Mouse (Mus musculus) stomach, embryonic 15.5 days (tissue): ENCODE results near the gene Adam17. TPM values are rescaled to one million over a fixed set of nuclear protein-coding genes. Genes with fewer than 3 reads are reported as not detected.
A peak's percentile ranks its signal among the peaks of the same experiment; 100 is the strongest.

Experiments used
- ATAC-seq: fragments of 200-750 bp; cut with Nextera tagmentation; 2 replicates; pipeline ENCODE4 v1.8.0; 2017; ENCODE audit warnings: low read depth, moderate number of reproducible peaks, moderate TSS enrichment; ENCODE audit not compliant: insufficient read depth, low FRiP score
- H3K27ac ChIP-seq: fragments of 300-500 bp; sonication (generic); 2 replicates; pipeline ENCODE4 v1.5.1; 2015; ENCODE audit warnings: mild to moderate bottlenecking, inconsistent platforms
- H3K27me3 ChIP-seq: fragments of 300-500 bp; sonication (generic); replicated peaks from 2 replicates; pipeline ENCODE4 v1.6.1; 2015; ENCODE audit warnings: inconsistent platforms
- H3K36me3 ChIP-seq: fragments of 300-500 bp; sonication (generic); 2 replicates; pipeline ENCODE4 v1.6.1; 2015; ENCODE audit warnings: inconsistent platforms
- H3K4me1 ChIP-seq: fragments of 300-500 bp; sonication (generic); 2 replicates; pipeline ENCODE4 v1.6.1; 2015; ENCODE audit warnings: inconsistent platforms
- H3K4me2 ChIP-seq: fragments of 300-500 bp; sonication (generic); 2 replicates; pipeline ENCODE4 v1.6.1; 2015; ENCODE audit warnings: mild to moderate bottlenecking, inconsistent platforms
- H3K4me3 ChIP-seq: fragments of 300-500 bp; sonication (generic); replicated peaks from 2 replicates; pipeline ENCODE4 v1.5.1; 2015; ENCODE audit warnings: inconsistent platforms
- H3K9ac ChIP-seq: fragments of 300-500 bp; sonication (generic); 2 replicates; pipeline ENCODE4 v1.6.1; 2015; ENCODE audit warnings: inconsistent platforms
- H3K9me3 ChIP-seq: fragments of 300-500 bp; sonication (generic); 2 replicates; pipeline ENCODE4 v1.6.1; 2016; ENCODE audit warnings: inconsistent platforms
- WGBS: fragments of 180-500 bp; shearing (Covaris S2); methylation state at CpG from one replicate; pipeline ENCODE4 v1.1.7; 2015; 5-methylcytosine and 5-hydroxymethylcytosine counted together
- polyA plus RNA-seq: library from polyadenylated mRNA; unstranded; fragments of >200 nt; fragmentation: Nextera tagmentation; extraction: Ambion mirVana; gene quantifications from 2 replicates; pipeline ENCODE4 v1.2.1, GENCODE M21; 2015

The Adam17 gene
- polyA plus RNA-seq, 1 experiment from 2014 or later, result 37.2 TPM

GRCm38 (mm10) chr12:21322856-21323255, 50.6 kb downstream of the Adam17 start:
- Histone ChIP-seq H3K9ac (no peak overlapping the region), H3K4me3 (no peak overlapping the region), H3K36me3 (peaks cover 13% of the 10 kb centered on the region), H3K4me2 (no peak overlapping the region), H3K27me3 (no peaks in the 10 kb centered on the region), H3K4me1 (no peaks in the 10 kb centered on the region), H3K27ac (no peak overlapping the region), H3K9me3 (no peaks in the 10 kb centered on the region)
- ATAC-seq, result no peak
- WGBS, result 86% methylated on average over 9 of the region's 9 CpGs

DNA sequence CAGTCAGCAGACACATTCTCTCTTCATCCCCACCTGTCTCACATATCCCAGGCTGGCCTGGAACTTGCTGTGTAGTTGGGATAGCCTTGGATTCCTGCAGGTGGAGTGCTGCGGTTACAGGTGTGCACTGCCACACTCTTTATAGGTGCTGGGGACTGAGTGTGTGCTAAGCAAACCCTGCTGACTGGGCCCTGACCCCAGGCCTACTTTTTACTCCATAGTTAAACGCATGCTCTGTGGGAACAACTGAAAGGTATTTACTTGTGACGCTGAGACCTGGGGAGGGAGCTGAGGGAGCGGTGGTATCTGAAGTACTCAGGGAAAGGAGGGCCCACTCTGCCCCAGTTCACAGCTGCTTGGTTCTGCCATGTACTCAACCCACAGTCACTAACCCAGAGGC, 51.1 kb downstream of the Adam17 start:
- no peak overlapping the region for H3K27ac ChIP-seq
- H3K36me3 ChIP-seq, result peaks cover 13% of the 10 kb centered on the region
- no peak for ATAC-seq
- no peaks in the 10 kb centered on the region for H3K4me1 ChIP-seq
- no peaks in the 10 kb centered on the region for H3K9me3 ChIP-seq
- WGBS, result 83% methylated on average over 4 of the region's 4 CpGs
- no peak overlapping the region for H3K4me2 ChIP-seq
- H3K27me3 ChIP-seq, result no peaks in the 10 kb centered on the region
- no peak overlapping the region for H3K4me3 ChIP-seq
- no peak overlapping the region for H3K9ac ChIP-seq

- 80% methylated on average over 9 of the region's 9 CpGs for WGBS
- Histone ChIP-seq H3K36me3 (peaks cover 13% of the 10 kb centered on the region), H3K27me3 (no peaks in the 10 kb centered on the region)
Measured at GRCm38 (mm10) chr12:21321170-21321569, 52.3 kb downstream of the Adam17 start.

GRCm38 (mm10) chr12:21320317-21320716, 53.1 kb downstream of the Adam17 start:
- 89% methylated on average over 4 of the region's 4 CpGs for WGBS
- Histone ChIP-seq H3K27me3 (no peaks in the 10 kb centered on the region), H3K9me3 (no peaks in the 10 kb centered on the region), H3K4me2 (no peak overlapping the region), H3K9ac (no peak overlapping the region), H3K36me3 (peaks cover 10% of the 10 kb centered on the region), H3K4me3 (no peak overlapping the region), H3K4me1 (0 out of 2 replicates have a peak, but pooled peaks cover 5% of the 10 kb centered on the region), H3K27ac (no peak overlapping the region)
- no peak for ATAC-seq

More at GRCm38 (mm10) chr12:21321170-21321569, 52.3 kb downstream of the Adam17 start:
- H3K4me1 ChIP-seq, result 0 out of 2 replicates have a peak, but pooled peaks cover 5% of the 10 kb centered on the region
- H3K9ac ChIP-seq, result no peak overlapping the region
- H3K4me3 ChIP-seq, result no peak overlapping the region
- H3K27ac ChIP-seq, result no peak overlapping the region
- no peak overlapping the region for H3K4me2 ChIP-seq
- no peaks in the 10 kb centered on the region for H3K9me3 ChIP-seq
- no peak for ATAC-seq

DNA sequence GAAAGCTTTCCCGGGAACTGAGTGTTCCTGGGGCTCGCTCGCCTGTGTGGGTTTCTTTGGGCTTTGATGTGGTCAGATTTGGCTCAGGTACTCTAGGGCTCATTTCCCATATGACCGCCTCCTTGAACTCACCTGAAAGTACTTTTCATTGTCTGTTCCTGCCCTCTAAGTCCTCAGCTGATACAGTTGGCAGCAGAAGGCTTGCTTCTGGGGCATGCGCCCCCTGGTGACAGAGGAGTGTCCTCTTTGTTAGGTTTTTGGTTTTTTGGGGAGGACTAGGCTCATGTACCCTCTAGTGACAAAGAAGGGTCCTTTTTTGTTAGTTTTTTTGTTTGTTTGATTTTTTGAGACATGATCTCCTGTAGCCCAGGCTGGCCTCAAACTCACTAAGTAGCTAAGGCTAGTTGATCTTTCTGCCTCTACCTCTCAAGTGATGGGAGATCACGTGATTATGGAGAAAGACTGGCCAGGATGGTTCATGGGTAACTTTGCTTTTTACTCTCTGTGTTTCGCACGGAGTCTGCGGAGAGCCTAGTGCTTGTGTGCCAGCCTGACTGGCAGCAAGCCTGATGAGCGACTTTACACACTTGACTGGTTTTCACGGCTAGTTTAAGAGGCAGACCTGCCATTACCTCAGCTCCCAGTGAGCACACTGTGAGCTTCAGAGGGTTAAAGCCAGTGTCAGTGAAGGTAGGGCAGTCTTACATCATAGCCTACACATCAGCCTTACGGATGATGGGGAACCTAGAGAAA, 55.1 kb downstream of the Adam17 start:
- no peaks in the 10 kb centered on the region for H3K9me3 ChIP-seq
- H3K27ac ChIP-seq, result no peak overlapping the region
- ATAC-seq, result no peak
- no peak overlapping the region for H3K4me2 ChIP-seq
- no peak overlapping the region for H3K9ac ChIP-seq
- H3K4me1 ChIP-seq, result 0 out of 2 replicates have a peak, but pooled peaks cover 5% of the 10 kb centered on the region
- H3K4me3 ChIP-seq, result no peak overlapping the region
- H3K27me3 ChIP-seq, result no peaks in the 10 kb centered on the region
- WGBS, result 84% methylated on average over 12 of the region's 12 CpGs
- H3K36me3 ChIP-seq, result peaks cover 9% of the 10 kb centered on the region

DNA sequence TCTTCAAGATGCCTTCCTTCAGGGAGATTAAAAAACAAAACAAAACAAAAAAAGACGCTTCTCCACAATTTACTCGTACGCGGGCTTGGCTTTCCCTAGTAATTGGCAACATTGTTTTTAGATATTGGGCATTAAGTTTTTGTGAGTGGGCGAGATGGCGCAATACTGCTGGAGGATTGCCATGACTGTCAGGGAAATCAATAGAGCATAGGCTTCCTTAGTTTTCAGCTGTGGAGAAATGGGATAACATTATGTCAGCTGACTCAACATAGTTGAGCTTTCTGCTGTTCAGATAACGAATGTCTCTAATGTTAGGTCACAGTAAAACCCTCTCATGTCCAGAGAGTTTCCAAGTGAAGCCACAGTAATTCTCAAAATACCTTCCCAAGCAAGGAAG, 56.6 kb downstream of the Adam17 start:
- no peaks in the 10 kb centered on the region for H3K9me3 ChIP-seq
- no peak for ATAC-seq
- no peak overlapping the region for H3K9ac ChIP-seq
- H3K27me3 ChIP-seq, result no peaks in the 10 kb centered on the region
- H3K4me2 ChIP-seq, result peak overlapping the region; percentile 76
- H3K27ac ChIP-seq, result no peak overlapping the region; the same call in 1 of the 2 replicates
- H3K36me3 ChIP-seq, result peaks cover 19% of the 10 kb centered on the region
- WGBS, result 35% methylated on average over 7 of the region's 7 CpGs
- H3K4me1 ChIP-seq, result 0 out of 2 replicates have a peak, but pooled peaks cover 5% of the 10 kb centered on the region
- H3K4me3 ChIP-seq, result peak overlapping the region; percentile 73

GRCm38 (mm10) chr12:21315923-21316868, 57.2 kb downstream of the Adam17 start, which contains the start of gene Iah1:
Gene Iah1 (plus strand): TSS chr12:21316389.
- H3K4me1 ChIP-seq, result 0 out of 2 replicates have a peak, but pooled peaks cover 5% of the 10 kb centered on the region
- peak within 1 kb of the TSS; percentile 76 for H3K4me2 ChIP-seq
- ATAC-seq, result peak; percentile 93
- H3K36me3 ChIP-seq, result peaks cover 22% of the 10 kb centered on the region
- H3K9me3 ChIP-seq, result no peaks in the 10 kb centered on the region
- peak within 1 kb of the TSS; percentile 83 for H3K27ac ChIP-seq
- peak within 1 kb of the TSS; percentile 73 for H3K4me3 ChIP-seq
- no peaks in the 10 kb centered on the region for H3K27me3 ChIP-seq
- peak within 1 kb of the TSS; percentile 33 for H3K9ac ChIP-seq
- WGBS, result 2% methylated on average over 55 of the region's 59 CpGs

- Histone ChIP-seq H3K36me3 (peaks cover 45% of the 10 kb centered on the region), H3K27me3 (no peaks in the 10 kb centered on the region), H3K4me1 (0 out of 2 replicates have a peak, but pooled peaks cover 4% of the 10 kb centered on the region), H3K9ac (no peak overlapping the region), H3K4me2 (no peak overlapping the region), H3K4me3 (no peak overlapping the region), H3K27ac (no peak overlapping the region), H3K9me3 (no peaks in the 10 kb centered on the region)
- ATAC-seq, result no peak
- 87% methylated on average over 5 of the region's 5 CpGs for WGBS
Measured at GRCm38 (mm10) chr12:21312201-21312600, 61.2 kb downstream of the Adam17 start.

GRCm38 (mm10) chr12:21306721-21307120, 66.7 kb downstream of the Adam17 start:
- no peak overlapping the region for H3K9ac ChIP-seq
- H3K4me3 ChIP-seq, result no peak overlapping the region
- no peak for ATAC-seq
- no peak overlapping the region for H3K27ac ChIP-seq
- peaks cover 59% of the 10 kb centered on the region for H3K36me3 ChIP-seq
- H3K4me2 ChIP-seq, result no peak overlapping the region
- H3K9me3 ChIP-seq, result no peaks in the 10 kb centered on the region
- H3K27me3 ChIP-seq, result no peaks in the 10 kb centered on the region
- H3K4me1 ChIP-seq, result no peaks in the 10 kb centered on the region
- WGBS, result 81% methylated on average over 4 of the region's 4 CpGs

DNA sequence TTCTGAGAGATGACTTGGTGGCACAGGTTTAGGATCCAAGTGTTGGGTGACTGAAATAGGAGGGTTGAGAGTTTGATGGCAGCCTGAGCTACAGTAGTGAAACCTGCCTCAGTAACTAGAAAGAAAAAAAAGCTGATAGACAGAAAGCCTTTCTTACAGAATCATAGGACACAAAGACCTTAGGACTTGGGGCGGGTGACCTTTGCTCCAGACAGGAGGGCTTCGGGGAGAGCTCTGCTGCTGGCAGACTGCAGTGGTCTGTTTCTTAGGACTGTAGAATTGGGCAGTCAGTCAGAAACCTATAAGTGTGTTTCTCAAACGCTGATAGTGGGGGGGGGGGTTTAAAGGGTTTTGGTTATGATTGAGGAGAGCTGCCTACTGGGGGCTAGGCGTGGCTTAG, 67.7 kb downstream of the Adam17 start:
- Histone ChIP-seq H3K9ac (no peak overlapping the region), H3K27me3 (no peaks in the 10 kb centered on the region), H3K4me1 (no peaks in the 10 kb centered on the region), H3K9me3 (no peaks in the 10 kb centered on the region), H3K4me2 (no peak overlapping the region), H3K36me3 (peaks cover 53% of the 10 kb centered on the region), H3K27ac (no peak overlapping the region), H3K4me3 (no peak overlapping the region)
- 79% methylated on average over 4 of the region's 4 CpGs for WGBS
- no peak for ATAC-seq

GRCm38 (mm10) chr12:21302361-21302783, 71.1 kb downstream of the Adam17 start:
- Histone ChIP-seq H3K9me3 (no peaks in the 10 kb centered on the region), H3K4me3 (no peak overlapping the region), H3K36me3 (peaks cover 48% of the 10 kb centered on the region), H3K4me2 (no peak overlapping the region), H3K9ac (no peak overlapping the region), H3K4me1 (no peaks in the 10 kb centered on the region), H3K27me3 (no peaks in the 10 kb centered on the region), H3K27ac (0 out of 2 replicates have a peak overlapping the region, but pooled peaks have one; percentile 28)
- 42% methylated on average over 5 of the region's 5 CpGs for WGBS
- ATAC-seq, result no peak
